Mouse (Mus musculus) brain, embryonic 14.5 days (tissue): ENCODE results near the gene Ube2n.
A peak's percentile ranks its signal among the peaks of the same experiment; 100 is the strongest.

ENCODE experiments used
- CTCF ChIP-seq: fragments of 200-500 bp; IDR thresholded peaks from 2 replicates; pipeline ENCODE4 v1.5.1; 2012; ENCODE audit warnings: inconsistent platforms, mild to moderate bottlenecking, moderate library complexity, borderline replicate concordance; ENCODE audit not compliant: insufficient read depth, insufficient read length; ENCODE audit errors: extremely low read depth
- POLR2A ChIP-seq: fragments of 200-500 bp; IDR thresholded peaks from 2 replicates; pipeline ENCODE4 v1.6.1; 2012; ENCODE audit warnings: mild to moderate bottlenecking, inconsistent platforms, borderline replicate concordance; ENCODE audit not compliant: poor library complexity, insufficient read depth, insufficient read length, severe bottlenecking; ENCODE audit errors: extremely low read depth

DNA sequence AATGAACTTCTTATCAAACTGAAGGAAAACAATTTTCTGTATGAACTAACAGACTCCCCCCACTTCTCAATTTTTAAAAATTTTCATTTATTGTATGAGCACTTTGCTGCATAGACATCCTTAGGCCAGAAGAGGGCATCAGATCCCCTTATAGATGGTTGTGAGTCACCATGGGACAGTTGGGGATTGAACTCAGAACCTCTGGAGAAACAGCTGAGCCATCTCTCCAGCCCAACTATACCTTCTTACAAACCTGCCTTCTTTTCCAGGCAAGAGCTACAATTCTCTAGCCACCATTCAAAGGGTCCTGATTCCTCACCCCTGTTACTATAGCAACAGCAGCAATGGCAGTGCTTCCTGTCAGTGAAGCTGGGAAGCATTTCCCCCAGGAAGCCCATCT, 36.8 kb downstream of the Ube2n start:
- TF ChIP-seq CTCF (peak; percentile 46; the same call in 1 of the 2 replicates), POLR2A (no peak)
